Mouse (Mus musculus) myocyte (in vitro differentiated cells): ENCODE data around the gene Tead3.

ENCODE experiments used
- CEBPB ChIP-seq: IDR thresholded peaks from 2 replicates; pipeline ENCODE4 v1.6.1; 2011; ENCODE audit warnings: mild to moderate bottlenecking, moderate library complexity; ENCODE audit not compliant: poor library complexity, insufficient read depth, severe bottlenecking
- E2F4 ChIP-seq: IDR thresholded peaks from one replicate; pipeline ENCODE4 v1.6.1; 2011; ENCODE audit warnings: mild to moderate bottlenecking, control low read depth, moderate library complexity; ENCODE audit not compliant: insufficient read depth
- MAX ChIP-seq: IDR thresholded peaks from one replicate; pipeline ENCODE4 v1.6.1; 2011; ENCODE audit warnings: low read depth, mild to moderate bottlenecking, control low read depth
- MYOD1 ChIP-seq, 3 experiments: IDR thresholded peaks; one replicate each; pipeline ENCODE4 v1.6.1; 2011; ENCODE audit warnings: control low read depth in 2 of 3, low read depth in 2 of 3, mild to moderate bottlenecking in 2 of 3, moderate library complexity in 1 of 3; ENCODE audit not compliant: insufficient read length in 2 of 3, control insufficient read depth in 1 of 3
- MYOG ChIP-seq, 3 experiments: IDR thresholded peaks; one replicate each; pipeline ENCODE4 v1.6.1; 2011; ENCODE audit warnings: control low read depth in 2 of 3, low read depth in 2 of 3, mild to moderate bottlenecking in 2 of 3; ENCODE audit not compliant: insufficient read length in 2 of 3, control insufficient read depth in 1 of 3, insufficient read depth in 1 of 3
- POLR2A ChIP-seq: IDR thresholded peaks from one replicate; pipeline ENCODE4 v1.6.1; 2011; ENCODE audit warnings: low read depth, mild to moderate bottlenecking, control low read depth, moderate library complexity; ENCODE audit not compliant: insufficient read length
- POLR2AphosphoS2 ChIP-seq: IDR thresholded peaks from one replicate; pipeline ENCODE4 v1.6.1; 2011; ENCODE audit warnings: low read depth, control low read depth; ENCODE audit not compliant: insufficient read length
- REST ChIP-seq: IDR thresholded peaks from one replicate; pipeline ENCODE4 v1.6.1; 2011; ENCODE audit warnings: mild to moderate bottlenecking, control low read depth, moderate library complexity; ENCODE audit not compliant: insufficient read depth, insufficient read length
- SRF ChIP-seq: IDR thresholded peaks from one replicate; pipeline ENCODE4 v1.6.1; 2011; ENCODE audit warnings: low read depth; ENCODE audit not compliant: control insufficient read depth, insufficient read length
- TCF12 ChIP-seq: IDR thresholded peaks from one replicate; pipeline ENCODE4 v1.6.1; 2011; ENCODE audit warnings: mild to moderate bottlenecking, control low read depth; ENCODE audit not compliant: poor library complexity, insufficient read depth, severe bottlenecking
- TCF3 ChIP-seq: IDR thresholded peaks from one replicate; pipeline ENCODE4 v1.6.1; 2011; ENCODE audit warnings: low read depth, control low read depth; ENCODE audit not compliant: insufficient read length
- USF1 ChIP-seq: IDR thresholded peaks from one replicate; pipeline ENCODE4 v1.6.1; 2011; ENCODE audit warnings: low read depth, mild to moderate bottlenecking, control low read depth, moderate library complexity

DNA sequence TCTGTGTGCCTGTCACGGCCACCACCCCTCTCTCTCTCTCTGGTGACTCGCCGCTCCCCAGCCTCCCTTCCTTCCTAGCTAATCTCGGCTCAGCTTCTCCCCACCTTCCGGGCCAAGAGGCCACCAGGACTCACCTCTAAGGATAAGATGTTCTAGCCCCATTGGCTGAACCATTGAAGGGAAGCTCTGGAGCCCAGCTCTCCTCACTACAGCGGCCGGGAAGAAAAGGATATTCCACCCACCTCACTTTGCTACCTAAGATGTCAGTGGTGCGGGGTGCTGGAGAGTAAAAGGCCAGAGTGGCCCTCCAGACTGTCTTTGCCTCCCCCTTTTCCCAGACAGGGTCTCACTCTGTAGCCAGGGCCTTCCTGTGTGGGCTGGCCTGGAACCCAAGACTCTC, 14.5 kb upstream of the Tead3 start, which contains the start of gene Tulp1:
- TF ChIP-seq POLR2A (no peak), MAX (no peak), POLR2AphosphoS2 (no peak), USF1 (no peak), TCF3 (no peak), TCF12 (no peak), E2F4 (no peak), MYOD1 (IDR thresholded peaks at IDR 0.05; ENCODE audit: control insufficient read depth in 1 of 3, insufficient read length in 2 of 3, low read depth in 2 of 3) (no peak), CEBPB (no peak), REST (no peak), MYOG (IDR thresholded peaks at IDR 0.05; ENCODE audit: control insufficient read depth in 1 of 3, insufficient read depth in 1 of 3, insufficient read length in 2 of 3, low read depth in 2 of 3) (no peak), SRF (no peak)
